Mouse (Mus musculus) hindbrain, embryonic 14.5 days (tissue): Measurements from ENCODE around the gene Pgghg. TPM values are rescaled to one million over a fixed set of nuclear protein-coding genes. Genes with fewer than 3 reads are reported as not detected.
A peak's percentile ranks its signal among the peaks of the same experiment; 100 is the strongest.

Source experiments
- ATAC-seq: fragments of 200-750 bp; cut with Nextera tagmentation; 2 replicates; pipeline ENCODE4 v1.8.0; 2017; ENCODE audit warnings: moderate number of reproducible peaks, mild to moderate bottlenecking, moderate TSS enrichment, moderate library complexity; ENCODE audit not compliant: low FRiP score
- DNase-seq: peaks from one replicate; pipeline ENCODE4 v3.0.0-alpha.2; 2015; ENCODE audit warnings: low spot score
- H3K27ac ChIP-seq: fragments of 300-500 bp; sonication (generic); 2 replicates; pipeline ENCODE4 v1.5.1; 2014; ENCODE audit warnings: mild to moderate bottlenecking, moderate library complexity
- H3K27me3 ChIP-seq: fragments of 300-500 bp; sonication (generic); 2 replicates; pipeline ENCODE4 v1.6.1; 2014; ENCODE audit warnings: mild to moderate bottlenecking, low read length, mixed read lengths; ENCODE audit not compliant: control insufficient read depth, insufficient read depth
- H3K36me3 ChIP-seq: fragments of 300-500 bp; sonication (generic); replicated peaks from 2 replicates; pipeline ENCODE4 v1.6.1; 2014; ENCODE audit not compliant: control insufficient read depth, insufficient read depth
- H3K4me1 ChIP-seq: fragments of 300-500 bp; sonication (generic); replicated peaks from 2 replicates; pipeline ENCODE4 v1.6.1; 2014; ENCODE audit warnings: antibody characterized with exemption, low read length, mixed read lengths; ENCODE audit not compliant: control insufficient read depth, insufficient read depth
- H3K4me2 ChIP-seq: fragments of 300-500 bp; sonication (generic); replicated peaks from 2 replicates; pipeline ENCODE4 v1.6.1; 2014; ENCODE audit warnings: mild to moderate bottlenecking, moderate library complexity
- H3K4me3 ChIP-seq: fragments of 300-500 bp; sonication (generic); replicated peaks from 2 replicates; pipeline ENCODE4 v1.5.1; 2014; ENCODE audit warnings: mild to moderate bottlenecking, low read length
- H3K9ac ChIP-seq: fragments of 300-500 bp; sonication (generic); 2 replicates; pipeline ENCODE4 v1.6.1; 2014
- H3K9me3 ChIP-seq: fragments of 300-500 bp; sonication (generic); 2 replicates; pipeline ENCODE4 v1.6.1; 2016; ENCODE audit warnings: low read length; ENCODE audit not compliant: control insufficient read depth
- WGBS: fragments of 180-500 bp; shearing (Covaris S2); extraction: QIAGEN DNeasy Blood & Tissue Kit; methylation state at CpG from one replicate; pipeline ENCODE4 v1.1.7; 2014; 5-methylcytosine and 5-hydroxymethylcytosine counted together
- polyA plus RNA-seq: library from polyadenylated mRNA; unstranded; fragments of >200 nt; fragmentation: Nextera tagmentation; extraction: Ambion mirVana; gene quantifications from 2 replicates; pipeline ENCODE4 v1.2.1, GENCODE M21; 2014

Gene Pgghg
- polyA plus RNA-seq, 1 experiment from 2014 or later: 9.2 TPM

DNA sequence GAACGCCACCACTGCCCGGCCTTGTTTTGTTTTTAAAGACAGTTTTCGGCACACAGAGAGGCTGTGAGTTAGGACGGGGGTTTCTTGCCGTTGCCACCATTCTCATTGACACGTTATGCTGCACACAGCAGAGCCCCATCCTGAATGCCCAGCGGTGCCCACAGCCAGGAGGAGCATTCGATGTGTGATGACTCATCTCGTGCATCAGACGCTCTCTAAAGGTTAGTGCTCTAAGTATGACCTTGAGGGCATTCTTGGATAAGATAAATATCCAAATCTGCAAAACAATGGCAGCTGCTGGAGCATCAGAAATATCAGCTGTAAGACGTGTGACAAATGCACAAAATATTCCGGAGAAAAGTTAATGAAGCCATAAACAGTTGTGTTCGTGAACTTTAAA is 34.1 kb upstream of the Pgghg start:
- Histone ChIP-seq H3K27ac (no peak overlapping the region), H3K4me2 (no peak overlapping the region), H3K4me3 (no peak overlapping the region), H3K4me1 (0 out of 2 replicates have a peak, but pooled peaks cover 4% of the 10 kb centered on the region), H3K9ac (no peak overlapping the region), H3K27me3 (no peaks in the 10 kb centered on the region), H3K9me3 (no peaks in the 10 kb centered on the region), H3K36me3 (no peaks in the 10 kb centered on the region)
- no peak for DNase-seq
- ATAC-seq: no peak
- 87% methylated on average over 13 of the region's 13 CpGs for WGBS

GRCm38 (mm10) chr7:140907697-140908096 is 33.5 kb upstream of the Pgghg start:
- Histone ChIP-seq H3K9me3 (no peaks in the 10 kb centered on the region), H3K4me1 (0 out of 2 replicates have a peak, but pooled peaks cover 4% of the 10 kb centered on the region), H3K4me2 (no peak overlapping the region), H3K27ac (no peak overlapping the region), H3K9ac (no peak overlapping the region), H3K36me3 (no peaks in the 10 kb centered on the region), H3K27me3 (no peaks in the 10 kb centered on the region), H3K4me3 (no peak overlapping the region)
- ATAC-seq (no peak), DNase-seq (no peak)
- 85% methylated on average over 7 of the region's 7 CpGs for WGBS

DNA sequence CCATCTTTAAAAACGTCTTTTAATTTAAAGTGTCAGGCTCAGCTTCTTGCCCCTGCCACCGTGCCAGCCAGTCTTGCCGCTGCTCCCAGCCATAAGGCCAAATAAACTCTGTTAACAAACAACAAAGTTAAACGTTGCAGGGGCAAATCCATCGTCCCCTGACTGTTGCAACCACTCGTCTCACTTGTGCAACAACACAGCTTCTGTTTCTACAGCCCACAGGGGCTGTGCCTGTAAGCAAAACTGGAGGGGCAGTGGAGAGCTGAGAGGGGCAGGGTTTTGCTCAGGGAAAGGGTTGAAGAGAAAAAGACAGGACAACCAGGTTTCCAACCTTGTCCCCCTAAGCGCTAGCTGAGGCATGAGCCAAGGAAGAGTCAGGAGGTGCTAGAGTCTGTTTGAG is 33.0 kb upstream of the Pgghg start:
- H3K27ac ChIP-seq: no peak overlapping the region
- H3K4me1 ChIP-seq: 0 out of 2 replicates have a peak, but pooled peaks cover 4% of the 10 kb centered on the region
- no peak for DNase-seq
- WGBS: 50% methylated on average over 7 of the region's 7 CpGs
- H3K9me3 ChIP-seq: no peaks in the 10 kb centered on the region
- no peak overlapping the region for H3K4me3 ChIP-seq
- no peaks in the 10 kb centered on the region for H3K36me3 ChIP-seq
- H3K27me3 ChIP-seq: no peaks in the 10 kb centered on the region
- H3K4me2 ChIP-seq: peak overlapping the region; percentile 70; the same call in 1 of the 2 replicates
- no peak overlapping the region for H3K9ac ChIP-seq
- ATAC-seq: 0 out of 2 replicates have a peak, but pooled peaks have one; percentile 2

DNA sequence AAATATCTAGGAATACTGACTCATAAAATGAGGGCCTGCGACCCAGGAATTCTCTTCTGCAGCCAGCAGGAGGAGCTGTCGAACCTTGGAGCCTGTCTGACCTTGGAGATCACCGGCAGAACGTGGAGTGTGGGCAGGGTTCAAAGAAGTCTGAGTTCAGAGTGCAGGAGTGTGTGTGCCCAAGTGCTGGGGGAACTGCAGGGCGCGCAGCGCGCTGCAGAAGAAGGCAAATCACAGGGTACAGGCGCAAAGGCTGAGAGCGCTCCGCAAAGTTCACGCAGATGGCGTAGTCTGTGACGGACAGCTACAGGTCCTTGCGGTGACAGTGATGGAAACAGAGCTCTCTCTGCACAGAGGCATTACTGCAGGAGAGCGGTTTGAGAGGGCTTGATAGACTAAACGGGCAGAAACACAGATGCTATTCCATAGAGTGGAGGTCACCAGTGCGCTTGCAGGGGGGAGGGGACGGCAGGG is 32.5 kb upstream of the Pgghg start:
- under 1% methylated on average over 19 of the region's 19 CpGs for WGBS
- H3K4me2 ChIP-seq: peak overlapping the region; percentile 70
- ATAC-seq: peak; percentile 57; the same call in 1 of the 2 replicates
- H3K4me3 ChIP-seq: peak overlapping the region; percentile 25
- H3K36me3 ChIP-seq: no peaks in the 10 kb centered on the region
- H3K4me1 ChIP-seq: 0 out of 2 replicates have a peak, but pooled peaks cover 4% of the 10 kb centered on the region
- H3K27me3 ChIP-seq: no peaks in the 10 kb centered on the region
- H3K9ac ChIP-seq: peak overlapping the region; percentile 5; the same call in 1 of the 2 replicates
- H3K27ac ChIP-seq: no peak overlapping the region
- no peaks in the 10 kb centered on the region for H3K9me3 ChIP-seq
- DNase-seq: peak; percentile 79

DNA sequence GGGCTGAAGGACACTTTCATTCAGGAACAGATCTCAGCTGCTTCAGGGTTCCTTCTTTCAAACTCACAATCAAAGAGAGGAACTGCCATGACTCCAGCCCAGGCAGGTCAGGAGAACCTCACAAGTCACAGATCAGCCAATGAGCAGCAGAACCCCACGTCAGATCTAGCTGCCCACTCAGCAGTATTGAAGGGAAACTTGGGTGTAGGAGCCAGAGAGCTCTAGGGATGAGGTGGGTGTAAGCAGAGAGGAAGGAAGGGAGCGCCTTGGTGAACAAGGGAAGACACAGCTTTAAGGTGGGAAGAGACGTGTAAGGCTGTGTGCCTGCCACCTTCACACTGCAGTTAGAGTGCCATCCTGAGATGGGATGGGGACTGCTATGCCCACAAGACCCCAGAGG is 28.9 kb upstream of the Pgghg start:
- Histone ChIP-seq H3K4me3 (no peak overlapping the region), H3K4me2 (no peak overlapping the region), H3K27ac (no peak overlapping the region), H3K36me3 (no peaks in the 10 kb centered on the region), H3K4me1 (0 out of 2 replicates have a peak, but pooled peaks cover 4% of the 10 kb centered on the region), H3K9ac (no peak overlapping the region), H3K27me3 (no peaks in the 10 kb centered on the region), H3K9me3 (no peaks in the 10 kb centered on the region)
- DNase-seq (no peak), ATAC-seq (no peak)
- 74% methylated on average over 3 of the region's 3 CpGs for WGBS

DNA sequence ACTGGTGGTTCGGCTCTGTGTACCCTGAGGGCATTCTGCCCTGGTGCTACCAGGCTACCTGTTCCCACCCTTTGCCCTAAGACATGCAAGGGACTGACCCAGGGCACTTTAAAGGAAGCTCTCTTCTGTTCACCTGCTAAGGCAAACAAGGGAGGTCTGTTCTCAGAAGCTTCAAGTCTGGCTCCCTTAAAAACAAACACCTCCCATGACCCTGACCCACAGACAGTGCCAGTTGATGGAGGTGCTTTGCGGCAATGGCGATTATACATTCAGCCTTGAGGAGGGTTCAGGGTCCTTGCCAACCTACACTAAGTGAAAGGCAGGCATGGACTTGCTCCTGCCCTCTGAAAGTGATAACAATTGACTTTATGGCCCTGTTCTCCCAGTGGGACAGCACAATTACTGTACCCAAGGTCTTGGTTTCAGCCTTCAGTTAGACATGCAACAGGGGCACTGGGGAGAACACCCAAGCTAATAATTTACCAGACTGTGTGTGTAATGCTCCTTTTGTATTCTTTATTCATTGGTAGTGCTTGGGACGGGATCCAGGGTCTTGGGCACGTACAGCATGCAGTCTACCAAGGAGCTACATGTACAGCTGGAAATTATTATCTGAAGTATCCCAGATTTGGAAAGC is 28.2 kb upstream of the Pgghg start:
- H3K4me2 ChIP-seq: no peak overlapping the region
- no peak overlapping the region for H3K9ac ChIP-seq
- 77% methylated on average over 5 of the region's 5 CpGs for WGBS
- H3K4me3 ChIP-seq: no peak overlapping the region
- no peaks in the 10 kb centered on the region for H3K9me3 ChIP-seq
- no peaks in the 10 kb centered on the region for H3K36me3 ChIP-seq
- H3K4me1 ChIP-seq: 0 out of 2 replicates have a peak, but pooled peaks cover 4% of the 10 kb centered on the region
- H3K27ac ChIP-seq: no peak overlapping the region
- DNase-seq: no peak
- ATAC-seq: no peak
- H3K27me3 ChIP-seq: no peaks in the 10 kb centered on the region

GRCm38 (mm10) chr7:140914031-140914690 is 27.0 kb upstream of the Pgghg start:
- 90% methylated on average over 8 of the region's 8 CpGs for WGBS
- Histone ChIP-seq H3K4me3 (no peak overlapping the region), H3K36me3 (no peaks in the 10 kb centered on the region), H3K27ac (no peak overlapping the region), H3K27me3 (0 out of 2 replicates have a peak, but pooled peaks cover 3% of the 10 kb centered on the region), H3K4me1 (no peaks in the 10 kb centered on the region), H3K9ac (no peak overlapping the region), H3K4me2 (no peak overlapping the region), H3K9me3 (no peaks in the 10 kb centered on the region)
- ATAC-seq (no peak), DNase-seq (no peak)

- DNase-seq: no peak
- no peak for ATAC-seq
- Histone ChIP-seq H3K9ac (no peak overlapping the region), H3K4me1 (peaks cover 11% of the 10 kb centered on the region; the same call in 1 of the 2 replicates), H3K4me2 (no peak overlapping the region), H3K27ac (no peak overlapping the region), H3K27me3 (peaks cover 61% of the 10 kb centered on the region), H3K36me3 (no peaks in the 10 kb centered on the region), H3K4me3 (no peak overlapping the region), H3K9me3 (no peaks in the 10 kb centered on the region)
- WGBS: 81% methylated on average over 4 of the region's 4 CpGs
Measured at GRCm38 (mm10) chr7:140919911-140920310, 21.3 kb upstream of the Pgghg start.

GRCm38 (mm10) chr7:140920418-140921029 is 20.7 kb upstream of the Pgghg start, which contains the start of gene Nlrp6:
Gene Nlrp6 (plus strand): TSS chr7:140920902.
- Histone ChIP-seq H3K4me3 (no peak within 1 kb of the TSS), H3K9me3 (no peaks in the 10 kb centered on the region), H3K4me1 (peaks cover 11% of the 10 kb centered on the region; the same call in 1 of the 2 replicates), H3K36me3 (no peaks in the 10 kb centered on the region), H3K4me2 (no peak within 1 kb of the TSS), H3K9ac (no peak within 1 kb of the TSS), H3K27ac (no peak within 1 kb of the TSS), H3K27me3 (peaks cover 66% of the 10 kb centered on the region)
- DNase-seq: no peak
- ATAC-seq: no peak
- 80% methylated on average over 8 of the region's 8 CpGs for WGBS
